Mouse (Mus musculus) heart, adult 2 months (tissue): Measurements from ENCODE around the gene 4931428F04Rik.

ENCODE experiments used
- CTCF ChIP-seq: fragments of 200-600 bp; IDR thresholded peaks from 2 replicates; pipeline ENCODE4 v1.8.1; 2022; ENCODE audit warnings: antibody characterized with exemption, mild to moderate bottlenecking, moderate library complexity
- POLR2A ChIP-seq: fragments of 200-500 bp; IDR thresholded peaks from 2 replicates; pipeline ENCODE4 v1.6.1; 2011; ENCODE audit warnings: mild to moderate bottlenecking, low read depth, low read length, control low read depth; ENCODE audit not compliant: insufficient read depth

GRCm38 (mm10) chr8:105289805-105290460 lies at the start of gene 4931428F04Rik:
- TF ChIP-seq POLR2A: no peak
- TF ChIP-seq CTCF: peak; percentile 56
